Mouse (Mus musculus) erythroblast, embryonic 14.5 days (primary cell): ENCODE measurements around the gene Mgarp. TPM values are rescaled to one million over a fixed set of nuclear protein-coding genes. Genes with fewer than 3 reads are reported as not detected.
"Not testable (repeated sequence)": the region's sequence is repeated elsewhere in the genome, so short reads cannot be mapped to it uniquely, and the experiment has no call there.

Source experiments
- H3K27me3 ChIP-seq: 2 replicates; pipeline ENCODE4 v1.6.1; 2012; ENCODE audit warnings: inconsistent platforms; ENCODE audit not compliant: control insufficient read depth
- H3K36me3 ChIP-seq: 2 replicates; pipeline ENCODE4 v1.6.1; 2012; ENCODE audit warnings: mild to moderate bottlenecking, inconsistent platforms; ENCODE audit not compliant: control insufficient read depth
- H3K4me1 ChIP-seq: 2 replicates; pipeline ENCODE4 v1.6.1; 2012; ENCODE audit warnings: inconsistent platforms; ENCODE audit not compliant: control insufficient read depth
- H3K4me3 ChIP-seq: replicated peaks from 2 replicates; pipeline ENCODE3; 2012; ENCODE audit warnings: moderate library complexity, mild to moderate bottlenecking, inconsistent platforms
- H3K9me3 ChIP-seq: 2 replicates; pipeline ENCODE4 v1.6.1; 2012; ENCODE audit warnings: low read length, inconsistent platforms, mixed read lengths; ENCODE audit not compliant: control insufficient read depth
- GATA1 ChIP-seq: IDR thresholded peaks from 2 replicates; pipeline ENCODE4 v1.6.1; 2012; ENCODE audit warnings: low read length, inconsistent platforms, mixed read lengths
- TAL1 ChIP-seq: IDR thresholded peaks from 3 replicates; pipeline ENCODE4 v1.6.1; 2012; ENCODE audit warnings: low read length, inconsistent platforms, mixed read lengths
- polyA plus RNA-seq: library from polyadenylated mRNA; stranded (reverse); fragments of >175 nt; gene quantifications from 2 replicates; pipeline ENCODE4 v1.2.3, GENCODE M21; 2012

Mgarp gene
- polyA plus RNA-seq, 1 experiment: 0.08 TPM

- Histone ChIP-seq H3K4me1 (peaks cover 37% of the 10 kb centered on the region), H3K4me3 (no peak overlapping the region)
- TF ChIP-seq GATA1: no peak
- no peak for TF ChIP-seq TAL1
Measured at GRCm38 (mm10) chr3:51348646-51349238, 47.8 kb downstream of the Mgarp start.

GRCm38 (mm10) chr3:51345017-51345416, 51.5 kb downstream of the Mgarp start:
- H3K4me1 ChIP-seq: peaks cover 38% of the 10 kb centered on the region
- H3K36me3 ChIP-seq: not testable (repeated sequence)

More at GRCm38 (mm10) chr3:51348646-51349238, 47.8 kb downstream of the Mgarp start:
- H3K36me3 ChIP-seq: no peaks in the 10 kb centered on the region
- H3K9me3 ChIP-seq: no peaks in the 10 kb centered on the region
- H3K27me3 ChIP-seq: no peaks in the 10 kb centered on the region

GRCm38 (mm10) chr3:51344182-51344581, 52.4 kb downstream of the Mgarp start:
- H3K4me3 ChIP-seq, H3K9me3 ChIP-seq, H3K36me3 ChIP-seq, H3K27me3 ChIP-seq: not testable (repeated sequence)
- H3K4me1 ChIP-seq: peaks cover 34% of the 10 kb centered on the region

More at GRCm38 (mm10) chr3:51345017-51345416, 51.5 kb downstream of the Mgarp start:
- not testable (repeated sequence) for H3K4me3 ChIP-seq, H3K9me3 ChIP-seq, H3K27me3 ChIP-seq

GRCm38 (mm10) chr3:51343260-51343659, 53.3 kb downstream of the Mgarp start:
- Histone ChIP-seq H3K4me1 (peaks cover 29% of the 10 kb centered on the region), H3K27me3 (no peaks in the 10 kb centered on the region), H3K36me3 (peaks cover 4% of the 10 kb centered on the region), H3K9me3 (peaks cover 5% of the 10 kb centered on the region; the same call in 1 of the 2 replicates), H3K4me3 (no peak overlapping the region)
- TF ChIP-seq TAL1 (no peak), GATA1 (no peak)

GRCm38 (mm10) chr3:51342152-51342551, 54.4 kb downstream of the Mgarp start:
- H3K4me1 ChIP-seq: peaks cover 36% of the 10 kb centered on the region
- H3K36me3 ChIP-seq: peaks cover 5% of the 10 kb centered on the region
- no peak for TF ChIP-seq GATA1
- no peak for TF ChIP-seq TAL1
- no peaks in the 10 kb centered on the region for H3K27me3 ChIP-seq
- H3K9me3 ChIP-seq: peaks cover 5% of the 10 kb centered on the region; the same call in 1 of the 2 replicates
- H3K4me3 ChIP-seq: peak overlapping the region; percentile 97

- Histone ChIP-seq H3K4me3 (peak overlapping the region; percentile 97), H3K9me3 (peaks cover 5% of the 10 kb centered on the region; the same call in 1 of the 2 replicates), H3K36me3 (peaks cover 9% of the 10 kb centered on the region), H3K27me3 (no peaks in the 10 kb centered on the region), H3K4me1 (peaks cover 43% of the 10 kb centered on the region)
- no peak for TF ChIP-seq TAL1
- no peak for TF ChIP-seq GATA1
Measured at GRCm38 (mm10) chr3:51341268-51342081, 55.1 kb downstream of the Mgarp start.

- no peaks in the 10 kb centered on the region for H3K27me3 ChIP-seq
Measured at GRCm38 (mm10) chr3:51340552-51341267, 55.8 kb downstream of the Mgarp start, which contains the start of gene Elf2. TSS of gene Elf2 (minus strand) at chr3:51340663.

GRCm38 (mm10) chr3:51339734-51340551, 56.6 kb downstream of the Mgarp start:
- peaks cover 54% of the 10 kb centered on the region for H3K4me1 ChIP-seq
- H3K36me3 ChIP-seq: peaks cover 16% of the 10 kb centered on the region

More at GRCm38 (mm10) chr3:51340552-51341267, 55.8 kb downstream of the Mgarp start, which contains the start of gene Elf2:
- Histone ChIP-seq H3K4me1 (peaks cover 47% of the 10 kb centered on the region), H3K9me3 (peaks cover 5% of the 10 kb centered on the region; the same call in 1 of the 2 replicates), H3K4me3 (peak within 1 kb of the TSS; percentile 97), H3K36me3 (peaks cover 9% of the 10 kb centered on the region)
- no peak for TF ChIP-seq GATA1
- no peak for TF ChIP-seq TAL1

More at GRCm38 (mm10) chr3:51339734-51340551, 56.6 kb downstream of the Mgarp start:
- peaks cover 5% of the 10 kb centered on the region; the same call in 1 of the 2 replicates for H3K9me3 ChIP-seq
- H3K4me3 ChIP-seq: peak overlapping the region; percentile 97
- TF ChIP-seq GATA1 (no peak), TAL1 (no peak)
- no peaks in the 10 kb centered on the region for H3K27me3 ChIP-seq
